Mouse (Mus musculus): ENCODE measurements around the gene Mrtfa. TPM values are rescaled to one million over a fixed set of nuclear protein-coding genes. Genes with fewer than 3 reads are reported as not detected.

Gene Mrtfa
- polyA plus RNA-seq, 1 experiment from 2014 or later = 13.5 TPM

DNA sequence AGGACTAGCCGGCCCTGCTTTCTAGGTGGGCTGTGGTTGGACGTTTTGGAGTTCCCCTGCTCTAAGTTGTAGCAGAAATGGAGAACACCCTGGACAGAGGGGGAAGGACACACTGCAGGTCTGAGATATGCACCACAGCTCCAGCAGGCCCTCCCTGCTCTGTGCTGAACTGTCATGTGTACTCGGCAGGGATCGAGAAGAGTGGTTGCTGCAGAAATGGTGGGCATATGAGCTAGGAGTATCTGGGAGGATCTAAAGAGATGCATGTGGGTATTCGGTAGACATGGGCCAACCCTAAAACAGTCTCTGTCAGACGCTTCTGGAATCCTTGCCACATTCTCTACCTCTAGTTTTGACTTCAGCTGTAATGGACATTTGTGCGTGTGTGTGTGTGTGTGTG lies 40.8 kb upstream of the Mrtfa start:
- DNase-seq (ENCODE audit: low spot score) (no peak), ATAC-seq (no peak)
- H3K9me3 ChIP-seq (ENCODE audit: low read length) = no peaks in the 10 kb centered on the region
- H3K27me3 ChIP-seq (replicated peaks; ENCODE audit: insufficient read depth, low read length) = 0 out of 2 replicates have a peak, but pooled peaks cover 6% of the 10 kb centered on the region
- H3K4me2 ChIP-seq (replicated peaks; ENCODE audit: low read depth, low read length) = no peak overlapping the region
- no peak overlapping the region for H3K9ac ChIP-seq (replicated peaks; ENCODE audit: low read depth)
- 73% methylated on average over 7 of the region's 7 CpGs for WGBS
- TF ChIP-seq CTCF (IDR thresholded peaks at IDR 0.05) (no peak), EP300 (IDR thresholded peaks at IDR 0.05) (no peak)
- H3K4me3 ChIP-seq (ENCODE audit: low read depth, low read length) = no peak overlapping the region
- 0 out of 2 replicates have a peak, but pooled peaks cover 3% of the 10 kb centered on the region for H3K4me1 ChIP-seq (ENCODE audit: insufficient read depth, low read depth, low read length)
- no peak overlapping the region for H3K27ac ChIP-seq (ENCODE audit: low read length)
- H3K36me3 ChIP-seq (ENCODE audit: insufficient read depth, low read length) = no peaks in the 10 kb centered on the region

DNA sequence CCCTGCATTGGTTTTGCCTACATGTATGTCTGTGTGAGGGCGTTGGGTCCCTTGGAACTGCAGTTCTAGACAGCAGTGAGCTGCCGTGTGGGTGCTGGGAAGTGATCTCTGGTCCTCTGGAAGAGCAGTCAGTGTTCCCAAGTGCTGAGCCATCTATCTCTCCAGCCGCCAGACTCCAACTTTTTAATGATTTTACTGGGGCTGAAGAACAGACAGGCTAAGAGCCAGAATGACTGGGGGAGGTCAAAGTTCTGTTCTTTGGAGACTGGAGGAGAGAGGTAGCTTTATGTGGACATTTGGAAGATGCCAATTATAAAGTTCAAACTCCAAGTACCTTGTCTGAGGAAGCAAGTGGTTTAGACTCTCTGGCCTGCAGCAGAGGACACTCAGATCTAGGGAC lies 39.2 kb upstream of the Mrtfa start:
- ATAC-seq = no peak
- 63% methylated on average over 3 of the region's 3 CpGs for WGBS

DNA sequence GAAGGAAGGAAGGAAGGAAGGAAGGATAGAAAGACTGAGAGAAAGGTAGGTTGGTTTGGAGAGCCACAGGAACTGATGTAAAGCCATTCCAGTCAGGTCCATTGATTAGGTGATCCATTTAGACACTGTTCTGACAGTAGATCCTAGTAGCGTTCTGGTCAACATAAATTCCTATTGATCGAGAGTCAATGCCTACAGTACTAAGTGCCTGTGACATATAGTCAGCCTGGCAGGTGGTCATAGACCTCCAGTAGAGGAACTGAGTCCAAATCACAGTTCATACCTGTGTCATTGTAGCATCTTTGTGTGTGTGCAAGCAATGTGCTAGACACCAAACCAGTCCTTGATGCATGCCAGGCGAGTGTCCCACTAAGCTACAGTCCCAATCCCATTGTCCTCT lies 37.7 kb upstream of the Mrtfa start:
- DNase-seq (ENCODE audit: low spot score) = no peak
- no peak overlapping the region for H3K27ac ChIP-seq (ENCODE audit: low read length)
- no peak for ATAC-seq
- no peaks in the 10 kb centered on the region for H3K4me1 ChIP-seq (ENCODE audit: insufficient read depth, low read depth, low read length)
- no peaks in the 10 kb centered on the region for H3K9me3 ChIP-seq (ENCODE audit: low read length)
- H3K36me3 ChIP-seq (ENCODE audit: insufficient read depth, low read length) = no peaks in the 10 kb centered on the region
- no peak overlapping the region for H3K4me2 ChIP-seq (replicated peaks; ENCODE audit: low read depth, low read length)
- H3K27me3 ChIP-seq (replicated peaks; ENCODE audit: insufficient read depth, low read length) = no peaks in the 10 kb centered on the region
- TF ChIP-seq CTCF (IDR thresholded peaks at IDR 0.05) (no peak), EP300 (IDR thresholded peaks at IDR 0.05) (no peak)
- no peak overlapping the region for H3K9ac ChIP-seq (replicated peaks; ENCODE audit: low read depth)
- 91% methylated on average over 3 of the region's 3 CpGs for WGBS
- H3K4me3 ChIP-seq (ENCODE audit: low read depth, low read length) = no peak overlapping the region

More for the DNA sequence above, 39.2 kb upstream of the Mrtfa start:
- no peak overlapping the region for H3K4me2 ChIP-seq (replicated peaks; ENCODE audit: low read depth, low read length)
- H3K36me3 ChIP-seq (ENCODE audit: insufficient read depth, low read length) = no peaks in the 10 kb centered on the region
- H3K27ac ChIP-seq (ENCODE audit: low read length) = no peak overlapping the region
- no peak for DNase-seq (ENCODE audit: low spot score)
- H3K9ac ChIP-seq (replicated peaks; ENCODE audit: low read depth) = no peak overlapping the region
- TF ChIP-seq EP300 (IDR thresholded peaks at IDR 0.05) = no peak
- TF ChIP-seq CTCF (IDR thresholded peaks at IDR 0.05) = no peak
- no peaks in the 10 kb centered on the region for H3K4me1 ChIP-seq (ENCODE audit: insufficient read depth, low read depth, low read length)
- no peaks in the 10 kb centered on the region for H3K27me3 ChIP-seq (replicated peaks; ENCODE audit: insufficient read depth, low read length)
- H3K9me3 ChIP-seq (ENCODE audit: low read length) = no peaks in the 10 kb centered on the region
- H3K4me3 ChIP-seq (ENCODE audit: low read depth, low read length) = no peak overlapping the region

DNA sequence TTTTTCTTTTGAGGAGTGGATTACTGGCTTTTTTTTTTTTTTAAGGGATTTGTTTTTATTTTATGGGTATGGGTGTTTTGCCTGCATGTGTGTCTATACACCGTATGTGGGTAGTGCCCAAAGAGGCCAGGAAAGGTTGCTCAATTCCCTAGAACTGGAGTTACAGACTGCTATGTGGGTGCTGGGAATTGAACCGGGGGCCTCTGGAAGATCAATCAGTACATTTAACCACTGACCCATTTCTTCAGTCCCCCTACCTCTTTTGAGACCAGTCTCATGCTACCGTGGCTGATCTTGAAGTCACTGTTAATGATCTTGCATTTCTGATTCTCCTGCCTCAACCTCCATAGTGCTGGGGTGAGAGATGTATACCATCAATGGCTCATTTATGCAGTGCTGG lies 36.7 kb upstream of the Mrtfa start:
- H3K4me1 ChIP-seq (ENCODE audit: insufficient read depth, low read depth, low read length) = no peaks in the 10 kb centered on the region
- no peaks in the 10 kb centered on the region for H3K9me3 ChIP-seq (ENCODE audit: low read length)
- no peak overlapping the region for H3K4me3 ChIP-seq (ENCODE audit: low read depth, low read length)
- H3K36me3 ChIP-seq (ENCODE audit: insufficient read depth, low read length) = no peaks in the 10 kb centered on the region
- no peak overlapping the region for H3K4me2 ChIP-seq (replicated peaks; ENCODE audit: low read depth, low read length)
- H3K27ac ChIP-seq (ENCODE audit: low read length) = no peak overlapping the region
- DNase-seq (ENCODE audit: low spot score) (no peak), ATAC-seq (no peak)
- no peak overlapping the region for H3K9ac ChIP-seq (replicated peaks; ENCODE audit: low read depth)
- TF ChIP-seq EP300 (IDR thresholded peaks at IDR 0.05) (no peak), CTCF (IDR thresholded peaks at IDR 0.05) (no peak)
- WGBS = 83% methylated on average over 3 of the region's 3 CpGs
- H3K27me3 ChIP-seq (replicated peaks; ENCODE audit: insufficient read depth, low read length) = no peaks in the 10 kb centered on the region

DNA sequence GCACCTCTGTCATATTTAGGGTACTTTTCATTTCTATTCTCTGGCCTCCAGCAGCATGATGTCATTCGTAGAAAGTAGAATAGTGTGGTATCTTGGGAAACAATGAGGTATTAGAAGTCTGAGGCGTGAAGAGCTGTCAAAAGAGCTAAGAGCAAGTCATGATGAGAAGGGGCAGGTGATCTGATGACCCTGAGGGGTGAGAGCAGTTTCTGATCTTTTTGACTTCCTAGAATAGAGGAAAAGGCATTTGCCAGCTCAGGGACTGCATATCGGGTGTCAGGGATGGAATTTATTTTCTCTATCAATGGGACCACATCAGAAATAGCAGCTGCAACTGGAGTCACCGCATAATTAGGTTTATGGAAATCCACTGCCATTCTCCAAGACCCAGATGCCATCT lies 36.2 kb upstream of the Mrtfa start:
- H3K4me3 ChIP-seq (ENCODE audit: low read depth, low read length) = no peak overlapping the region
- TF ChIP-seq CTCF (IDR thresholded peaks at IDR 0.05) = no peak
- TF ChIP-seq EP300 (IDR thresholded peaks at IDR 0.05) = no peak
- 63% methylated on average over 4 of the region's 4 CpGs for WGBS
- no peak for ATAC-seq
- H3K36me3 ChIP-seq (ENCODE audit: insufficient read depth, low read length) = no peaks in the 10 kb centered on the region
- H3K9ac ChIP-seq (replicated peaks; ENCODE audit: low read depth) = no peak overlapping the region
- H3K27ac ChIP-seq (ENCODE audit: low read length) = no peak overlapping the region
- DNase-seq (ENCODE audit: low spot score) = no peak
- H3K4me1 ChIP-seq (ENCODE audit: insufficient read depth, low read depth, low read length) = no peaks in the 10 kb centered on the region
- H3K9me3 ChIP-seq (ENCODE audit: low read length) = no peaks in the 10 kb centered on the region
- H3K27me3 ChIP-seq (replicated peaks; ENCODE audit: insufficient read depth, low read length) = no peaks in the 10 kb centered on the region
- no peak overlapping the region for H3K4me2 ChIP-seq (replicated peaks; ENCODE audit: low read depth, low read length)

DNA sequence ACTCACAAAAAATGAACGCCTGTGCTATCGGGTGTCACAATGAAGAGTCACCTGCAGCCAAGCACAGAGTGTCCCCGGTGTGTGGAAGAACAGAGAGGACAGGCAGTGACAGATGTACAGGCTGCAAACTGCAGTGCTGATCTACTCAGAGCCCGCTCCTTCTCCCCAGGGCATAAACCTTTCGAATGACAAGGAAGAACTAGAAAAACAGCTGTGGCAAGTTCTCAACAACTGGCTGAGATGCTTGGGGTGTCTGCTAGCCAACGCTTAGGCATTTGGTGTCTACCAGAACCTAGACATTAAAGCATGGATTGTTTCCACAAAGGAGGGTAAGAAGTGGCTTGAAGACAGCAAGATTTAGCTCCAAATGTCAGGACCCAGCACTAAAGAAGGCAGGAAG lies 35.2 kb upstream of the Mrtfa start:
- Histone ChIP-seq H3K27ac (ENCODE audit: low read length) (no peak overlapping the region), H3K27me3 (replicated peaks; ENCODE audit: insufficient read depth, low read length) (no peaks in the 10 kb centered on the region), H3K4me3 (ENCODE audit: low read depth, low read length) (no peak overlapping the region), H3K4me2 (replicated peaks; ENCODE audit: low read depth, low read length) (no peak overlapping the region), H3K36me3 (ENCODE audit: insufficient read depth, low read length) (no peaks in the 10 kb centered on the region), H3K4me1 (ENCODE audit: insufficient read depth, low read depth, low read length) (no peaks in the 10 kb centered on the region), H3K9ac (replicated peaks; ENCODE audit: low read depth) (no peak overlapping the region), H3K9me3 (ENCODE audit: low read length) (no peaks in the 10 kb centered on the region)
- 67% methylated on average over 6 of the region's 6 CpGs for whole genome bisulfite sequencing
- ATAC-seq (no peak), DNase-seq (ENCODE audit: low spot score) (no peak)
- no peak for TF ChIP-seq CTCF (IDR thresholded peaks at IDR 0.05)
- TF ChIP-seq EP300 (IDR thresholded peaks at IDR 0.05) = no peak

DNA sequence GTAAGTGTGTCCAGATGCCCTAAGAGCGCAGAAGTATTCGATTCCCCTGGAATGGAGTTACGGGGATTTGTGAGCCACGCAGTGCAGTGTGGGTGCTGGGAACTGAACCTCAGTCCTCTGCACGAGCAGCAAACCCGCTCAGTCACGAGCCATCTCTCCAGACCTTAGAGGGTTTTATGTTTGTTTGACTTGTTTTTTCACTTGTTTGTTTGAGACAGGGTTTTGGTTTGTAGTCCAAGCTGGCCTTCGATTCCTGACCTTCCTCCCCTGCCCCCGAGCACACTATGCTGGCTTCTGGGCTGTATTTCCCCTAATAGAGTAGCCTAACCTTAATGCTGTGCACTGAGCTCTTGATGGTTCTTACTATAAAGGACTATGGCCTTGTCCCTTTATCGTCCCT lies 34.5 kb upstream of the Mrtfa start:
- Histone ChIP-seq H3K4me2 (replicated peaks; ENCODE audit: low read depth, low read length) (no peak overlapping the region), H3K9ac (replicated peaks; ENCODE audit: low read depth) (no peak overlapping the region), H3K36me3 (ENCODE audit: insufficient read depth, low read length) (no peaks in the 10 kb centered on the region), H3K4me3 (ENCODE audit: low read depth, low read length) (no peak overlapping the region), H3K27me3 (replicated peaks; ENCODE audit: insufficient read depth, low read length) (no peaks in the 10 kb centered on the region), H3K9me3 (ENCODE audit: low read length) (no peaks in the 10 kb centered on the region), H3K27ac (ENCODE audit: low read length) (no peak overlapping the region), H3K4me1 (ENCODE audit: insufficient read depth, low read depth, low read length) (no peaks in the 10 kb centered on the region)
- TF ChIP-seq CTCF (IDR thresholded peaks at IDR 0.05) = no peak
- no peak for TF ChIP-seq EP300 (IDR thresholded peaks at IDR 0.05)
- 82% methylated on average over 10 of the region's 10 CpGs for WGBS
- DNase-seq (ENCODE audit: low spot score) = no peak
- ATAC-seq = no peak

All from lung, postnatal 0 days (tissue).